ENCODE assay signal across 8 mouse cellular contexts in genomic region chr19:56821798-56822447, GRCm38 (mm10). TPM values are rescaled to one million over a fixed set of nuclear protein-coding genes. Genes with fewer than 3 reads are reported as not detected.
DNase-seq lines count a peak whose midpoint lies in the region; ATAC-seq and TF ChIP-seq lines count a peak whose summit lies in the region.

Ccdc186 (minus strand) TSS chr19:56822190.

- TF ChIP-seq CTCF in bone marrow, adult 2 months (IDR thresholded peaks at IDR 0.05; ENCODE audit: control insufficient read depth, insufficient read depth, low read length): no peak

- H3K27ac ChIP-seq in bone marrow, adult 2 months (ENCODE audit: control insufficient read depth, insufficient read depth, low read depth, low read length, poor library complexity): peak within 1 kb of the TSS; percentile 96
- peak within 1 kb of the TSS; percentile 95 for H3K27ac ChIP-seq in embryonic facial prominence, embryonic 15.5 days (replicated peaks)
- H3K27ac ChIP-seq in kidney, embryonic 14.5 days (ENCODE audit: low read depth, low read length): peak within 1 kb of the TSS; percentile 69; the same call in 1 of the 2 replicates
- peak within 1 kb of the TSS; percentile 95 for H3K27ac ChIP-seq in limb, embryonic 15.5 days

- no peaks in the 10 kb centered on the region for H3K27me3 ChIP-seq in embryonic facial prominence, embryonic 15.5 days
- no peaks in the 10 kb centered on the region; the same call in 1 of the 2 replicates for H3K27me3 ChIP-seq in kidney, embryonic 14.5 days (ENCODE audit: control insufficient read depth, insufficient read depth, low read length)
- H3K27me3 ChIP-seq in limb, embryonic 15.5 days: no peaks in the 10 kb centered on the region

- peaks cover 3% of the 10 kb centered on the region for H3K4me1 ChIP-seq in bone marrow, adult 2 months (ENCODE audit: control insufficient read depth, insufficient read depth, low read length)
- H3K4me1 ChIP-seq in embryonic facial prominence, embryonic 15.5 days: peaks cover 38% of the 10 kb centered on the region
- peaks cover 32% of the 10 kb centered on the region for H3K4me1 ChIP-seq in kidney, embryonic 14.5 days (ENCODE audit: control insufficient read depth, insufficient read depth, low read length)
- H3K4me1 ChIP-seq in limb, embryonic 15.5 days: peaks cover 37% of the 10 kb centered on the region

- H3K4me2 ChIP-seq in embryonic facial prominence, embryonic 15.5 days (replicated peaks): peak within 1 kb of the TSS; percentile 75
- peak within 1 kb of the TSS; percentile 63 for H3K4me2 ChIP-seq in kidney, embryonic 14.5 days (replicated peaks; ENCODE audit: low read depth, low read length)
- peak within 1 kb of the TSS; percentile 61 for H3K4me2 ChIP-seq in limb, embryonic 15.5 days

- peak; percentile 35; the same call in 1 of the 2 replicates for TF ChIP-seq POLR2A in bone marrow, adult 2 months (IDR thresholded peaks at IDR 0.05; ENCODE audit: borderline replicate concordance, control insufficient read depth, low read depth, low read length)

- H3K9ac ChIP-seq in embryonic facial prominence, embryonic 15.5 days: peak within 1 kb of the TSS; percentile 98
- peak within 1 kb of the TSS; percentile 91 for H3K9ac ChIP-seq in kidney, embryonic 14.5 days (ENCODE audit: low read depth, low read length)
- H3K9ac ChIP-seq in limb, embryonic 15.5 days: peak within 1 kb of the TSS; percentile 93

- peak; percentile 95 for DNase-seq in 416B (ENCODE audit: low read depth)
- peak; percentile 93 for DNase-seq in heart, adult 8-10 months (ENCODE audit: low spot score)
- DNase-seq in monocyte, adult 2 months (ENCODE audit: low read depth in 1 of 2, low spot score in 2 of 2): peak; percentile 80 to 93
- DNase-seq in spleen, postnatal 36 days (ENCODE audit: low spot score in 2 of 2): peak; percentile 92 to 93

- under 1% methylated on average over 79 of the region's 79 CpGs for WGBS in bone marrow, adult 2 months
- under 1% methylated on average over 79 of the region's 79 CpGs for WGBS in embryonic facial prominence, embryonic 15.5 days
- under 1% methylated on average over 74 of the region's 79 CpGs for WGBS in kidney, embryonic 14.5 days
- WGBS in limb, embryonic 15.5 days: under 1% methylated on average over 79 of the region's 79 CpGs

- H3K4me3 ChIP-seq in bone marrow, adult 2 months (replicated peaks; ENCODE audit: control insufficient read depth, low read depth, low read length): peak within 1 kb of the TSS; percentile 96
- peak within 1 kb of the TSS; percentile 98 for H3K4me3 ChIP-seq in embryonic facial prominence, embryonic 15.5 days (replicated peaks)
- H3K4me3 ChIP-seq in kidney, embryonic 14.5 days (ENCODE audit: low read length): peak within 1 kb of the TSS; percentile 100
- peak within 1 kb of the TSS; percentile 97 for H3K4me3 ChIP-seq in limb, embryonic 15.5 days

- H3K36me3 ChIP-seq in embryonic facial prominence, embryonic 15.5 days: no peaks in the 10 kb centered on the region
- H3K36me3 ChIP-seq in kidney, embryonic 14.5 days (ENCODE audit: control insufficient read depth, insufficient read depth, low read length): no peaks in the 10 kb centered on the region
- H3K36me3 ChIP-seq in limb, embryonic 15.5 days: no peaks in the 10 kb centered on the region

- H3K9me3 ChIP-seq in embryonic facial prominence, embryonic 15.5 days (replicated peaks): no peaks in the 10 kb centered on the region
- no peaks in the 10 kb centered on the region for H3K9me3 ChIP-seq in kidney, embryonic 14.5 days (ENCODE audit: control insufficient read depth, low read length)
- H3K9me3 ChIP-seq in limb, embryonic 15.5 days: no peaks in the 10 kb centered on the region

- peak; percentile 98 for ATAC-seq in embryonic facial prominence, embryonic 15.5 days (ENCODE audit: insufficient number of reproducible peaks, low FRiP score, low TSS enrichment, low read depth)
- ATAC-seq in kidney, embryonic 14.5 days (ENCODE audit: low FRiP score, low TSS enrichment): peak; percentile 99
- ATAC-seq in limb, embryonic 15.5 days (ENCODE audit: insufficient number of reproducible peaks, low FRiP score, low TSS enrichment, low read depth): peak; percentile 97

RNA-seq across cellular contexts. Expression of gene Ccdc186, which starts in this region (rescaled TPM):
- 5.1 and 11.6 TPM in 2 replicates for polyA plus RNA-seq in bone marrow, adult 2 months (2011; ENCODE audit: insufficient read depth, insufficient read length, low replicate concordance, missing spikeins)
- 21.4 and 25.5 TPM in 2 replicates for polyA plus RNA-seq in embryonic facial prominence, embryonic 15.5 days (2015; fragmentation: Nextera tagmentation; extraction: Ambion mirVana)
- 10 to 100 TPM; 24.7 to 29.3 (median 27.4) TPM for total RNA-seq in heart, adult 8-10 months (2022)
- 11.4 and 22.9 TPM in 2 replicates for polyA plus RNA-seq in kidney, embryonic 14.5 days (2014; fragmentation: Nextera tagmentation; extraction: Ambion mirVana)
- 27.4 and 29.9 TPM in 2 replicates for polyA plus RNA-seq in limb, embryonic 15.5 days (2015; fragmentation: Nextera tagmentation; extraction: Ambion mirVana)

Comparison
In these comparisons a context has a peak if more than half of its experiments do, and no peak if none do; other contexts are left out.
1. Peak in every context shown above with its lines: DNase-seq, ATAC-seq, H3K4me3 ChIP-seq and H3K27ac ChIP-seq.